Mouse (Mus musculus): ENCODE results near the gene Cpne5. TPM values are rescaled to one million over a fixed set of nuclear protein-coding genes. Genes with fewer than 3 reads are reported as not detected.

The Cpne5 gene
- polyA plus RNA-seq, 2 experiments, result 14.7 TPM

GRCm38 (mm10) chr17:29238421-29238945 is 516 bp upstream of the Cpne5 start:
- H3K9me3 ChIP-seq (ENCODE audit: control insufficient read depth, low read length), result no peaks in the 10 kb centered on the region
- DNase-seq (ENCODE audit: low spot score) (no peak), ATAC-seq (ENCODE audit: low FRiP score, low read depth) (no peak)
- peaks cover 8% of the 10 kb centered on the region; the same call in 1 of the 2 replicates for H3K4me1 ChIP-seq (ENCODE audit: control insufficient read depth, insufficient read depth, low read length)
- H3K4me3 ChIP-seq (replicated peaks; ENCODE audit: low read length), result peak overlapping the region; percentile 62
- H3K36me3 ChIP-seq (ENCODE audit: control insufficient read depth, insufficient read depth, low read length), result no peaks in the 10 kb centered on the region
- H3K27me3 ChIP-seq (ENCODE audit: control insufficient read depth, insufficient read depth, low read length), result no peaks in the 10 kb centered on the region; the same call in 1 of the 2 replicates
- H3K4me2 ChIP-seq (replicated peaks; ENCODE audit: low read depth, low read length, severe bottlenecking), result peak overlapping the region; percentile 99
- H3K9ac ChIP-seq (ENCODE audit: low read depth, low read length, severe bottlenecking), result peak overlapping the region; percentile 66
- no peak for TF ChIP-seq POLR2A (IDR thresholded peaks at IDR 0.05; ENCODE audit: borderline replicate concordance, extremely low read depth, insufficient read depth, insufficient read length)
- H3K27ac ChIP-seq (replicated peaks; ENCODE audit: low read depth, low read length), result no peak overlapping the region
- WGBS, result 3% methylated on average over 21 of the region's 23 CpGs

GRCm38 (mm10) chr17:29237267-29237771 is 648 bp downstream of the Cpne5 start:
- Histone ChIP-seq H3K4me2 (replicated peaks; ENCODE audit: low read depth, low read length, severe bottlenecking) (peak overlapping the region; percentile 99), H3K4me1 (ENCODE audit: control insufficient read depth, insufficient read depth, low read length) (peaks cover 8% of the 10 kb centered on the region; the same call in 1 of the 2 replicates), H3K4me3 (replicated peaks; ENCODE audit: low read length) (peak overlapping the region; percentile 62), H3K9ac (ENCODE audit: low read depth, low read length, severe bottlenecking) (peak overlapping the region; percentile 66), H3K9me3 (ENCODE audit: control insufficient read depth, low read length) (no peaks in the 10 kb centered on the region), H3K36me3 (ENCODE audit: control insufficient read depth, insufficient read depth, low read length) (no peaks in the 10 kb centered on the region), H3K27ac (replicated peaks; ENCODE audit: low read depth, low read length) (no peak overlapping the region), H3K27me3 (ENCODE audit: control insufficient read depth, insufficient read depth, low read length) (no peaks in the 10 kb centered on the region; the same call in 1 of the 2 replicates)
- ATAC-seq (ENCODE audit: low FRiP score, low read depth) (no peak; the same call in 1 of the 2 replicates), DNase-seq (ENCODE audit: low spot score) (no peak)
- under 1% methylated on average over 28 of the region's 32 CpGs for WGBS
- no peak for TF ChIP-seq POLR2A (IDR thresholded peaks at IDR 0.05; ENCODE audit: borderline replicate concordance, extremely low read depth, insufficient read depth, insufficient read length)

GRCm38 (mm10) chr17:29236111-29236510 is 1.9 kb downstream of the Cpne5 start:
- Histone ChIP-seq H3K4me2 (replicated peaks; ENCODE audit: low read depth, low read length, severe bottlenecking) (peak overlapping the region; percentile 99; the same call in 1 of the 2 replicates), H3K27ac (replicated peaks; ENCODE audit: low read depth, low read length) (no peak overlapping the region), H3K9ac (ENCODE audit: low read depth, low read length, severe bottlenecking) (no peak overlapping the region), H3K4me1 (ENCODE audit: control insufficient read depth, insufficient read depth, low read length) (peaks cover 8% of the 10 kb centered on the region; the same call in 1 of the 2 replicates), H3K27me3 (ENCODE audit: control insufficient read depth, insufficient read depth, low read length) (no peaks in the 10 kb centered on the region; the same call in 1 of the 2 replicates), H3K4me3 (replicated peaks; ENCODE audit: low read length) (no peak overlapping the region), H3K9me3 (ENCODE audit: control insufficient read depth, low read length) (no peaks in the 10 kb centered on the region), H3K36me3 (ENCODE audit: control insufficient read depth, insufficient read depth, low read length) (no peaks in the 10 kb centered on the region)
- DNase-seq (ENCODE audit: low spot score) (no peak), ATAC-seq (ENCODE audit: low FRiP score, low read depth) (no peak)
- WGBS, result 66% methylated on average over 7 of the region's 7 CpGs
- no peak for TF ChIP-seq POLR2A (IDR thresholded peaks at IDR 0.05; ENCODE audit: borderline replicate concordance, extremely low read depth, insufficient read depth, insufficient read length)

GRCm38 (mm10) chr17:29231109-29231508 is 6.9 kb downstream of the Cpne5 start:
- DNase-seq (ENCODE audit: low spot score) (no peak), ATAC-seq (ENCODE audit: low FRiP score, low read depth) (no peak)
- Histone ChIP-seq H3K27ac (replicated peaks; ENCODE audit: low read depth, low read length) (no peak overlapping the region), H3K9ac (ENCODE audit: low read depth, low read length, severe bottlenecking) (no peak overlapping the region), H3K36me3 (ENCODE audit: control insufficient read depth, insufficient read depth, low read length) (no peaks in the 10 kb centered on the region), H3K4me3 (replicated peaks; ENCODE audit: low read length) (no peak overlapping the region), H3K9me3 (ENCODE audit: control insufficient read depth, low read length) (no peaks in the 10 kb centered on the region), H3K4me2 (replicated peaks; ENCODE audit: low read depth, low read length, severe bottlenecking) (no peak overlapping the region), H3K4me1 (ENCODE audit: control insufficient read depth, insufficient read depth, low read length) (no peaks in the 10 kb centered on the region), H3K27me3 (ENCODE audit: control insufficient read depth, insufficient read depth, low read length) (no peaks in the 10 kb centered on the region)
- 57% methylated on average over 10 of the region's 10 CpGs for WGBS
- TF ChIP-seq POLR2A (IDR thresholded peaks at IDR 0.05; ENCODE audit: borderline replicate concordance, extremely low read depth, insufficient read depth, insufficient read length), result no peak

GRCm38 (mm10) chr17:29220631-29221030 is 17.3 kb downstream of the Cpne5 start:
- H3K4me2 ChIP-seq (replicated peaks; ENCODE audit: low read depth, low read length, severe bottlenecking), result no peak overlapping the region
- H3K4me3 ChIP-seq (replicated peaks; ENCODE audit: low read length), result no peak overlapping the region
- no peaks in the 10 kb centered on the region for H3K9me3 ChIP-seq (ENCODE audit: control insufficient read depth, low read length)
- TF ChIP-seq POLR2A (IDR thresholded peaks at IDR 0.05; ENCODE audit: borderline replicate concordance, extremely low read depth, insufficient read depth, insufficient read length), result no peak
- ATAC-seq (ENCODE audit: low FRiP score, low read depth) (no peak), DNase-seq (ENCODE audit: low spot score) (no peak)
- no peaks in the 10 kb centered on the region for H3K4me1 ChIP-seq (ENCODE audit: control insufficient read depth, insufficient read depth, low read length)
- no peaks in the 10 kb centered on the region for H3K36me3 ChIP-seq (ENCODE audit: control insufficient read depth, insufficient read depth, low read length)
- H3K27me3 ChIP-seq (ENCODE audit: control insufficient read depth, insufficient read depth, low read length), result no peaks in the 10 kb centered on the region
- H3K9ac ChIP-seq (ENCODE audit: low read depth, low read length, severe bottlenecking), result no peak overlapping the region
- WGBS, result 46% methylated on average over 14 of the region's 14 CpGs
- no peak overlapping the region for H3K27ac ChIP-seq (replicated peaks; ENCODE audit: low read depth, low read length)

Measured in limb, embryonic 14.5 days (tissue).